Mouse (Mus musculus) bone marrow, adult 2 months (tissue): ENCODE results near the gene Trim47.

Experiments
- CTCF ChIP-seq: fragments of 200-500 bp; IDR thresholded peaks from 2 replicates; pipeline ENCODE4 v1.5.1; 2011; ENCODE audit warnings: low read length, control low read depth; ENCODE audit not compliant: control insufficient read depth, insufficient read depth
- POLR2A ChIP-seq: fragments of 200-500 bp; IDR thresholded peaks from 2 replicates; pipeline ENCODE4 v1.6.1; 2011; ENCODE audit warnings: low read depth, mild to moderate bottlenecking, control low read depth, low read length, borderline replicate concordance; ENCODE audit not compliant: control insufficient read depth

DNA sequence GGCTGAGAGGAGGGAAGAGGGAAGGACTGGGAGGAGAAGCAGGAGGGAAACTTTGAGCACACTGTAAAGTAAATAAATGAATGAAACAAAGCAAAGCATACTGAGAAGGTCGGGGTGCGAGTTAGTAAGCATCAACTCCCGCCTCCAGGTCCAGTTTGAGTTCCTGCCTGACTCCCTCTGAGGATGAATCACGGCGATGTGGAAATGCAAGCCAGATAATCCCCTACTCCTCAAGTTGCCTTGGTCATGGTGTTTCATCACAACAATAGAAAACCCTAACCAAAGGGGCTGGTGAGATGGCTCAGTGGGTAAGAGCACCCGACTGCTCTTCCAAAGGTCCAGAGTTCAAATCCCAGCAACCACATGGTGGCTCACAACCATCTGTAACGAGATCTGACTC, 49.0 kb upstream of the Trim47 start:
- TF ChIP-seq CTCF (no peak), POLR2A (no peak)
